Mouse (Mus musculus) ovary, postnatal 14 days (tissue): ENCODE results near the gene Fam102a.
"Not testable (repeated sequence)": the region's sequence is repeated elsewhere in the genome, so short reads cannot be mapped to it uniquely, and the experiment has no call there.

Source experiments
- DNase-seq: peaks from one replicate; pipeline ENCODE4 v3.0.0; 2022; ENCODE audit warnings: low spot score

The Fam102a gene

GRCm38 (mm10) chr2:32534733-32535471, at the start of gene Fam102a:
Gene Fam102a, plus strand, starts transcription at chr2:32535332.
- DNase-seq, result peak; percentile 98

- no peak for DNase-seq
These were observed 49.4 kb upstream of the Fam102a start for GRCm38 (mm10) chr2:32485751-32486150.

GRCm38 (mm10) chr2:32486155-32486554, 49.0 kb upstream of the Fam102a start:
- no peak for DNase-seq

GRCm38 (mm10) chr2:32487124-32487623, 48.0 kb upstream of the Fam102a start:
- DNase-seq, result peak; percentile 95

GRCm38 (mm10) chr2:32488679-32489078, 46.5 kb upstream of the Fam102a start:
- DNase-seq, result peak; percentile 77

GRCm38 (mm10) chr2:32490730-32491129, 44.4 kb upstream of the Fam102a start:
- not testable (repeated sequence) for DNase-seq

GRCm38 (mm10) chr2:32492661-32493060, 42.5 kb upstream of the Fam102a start:
- DNase-seq, result no peak

GRCm38 (mm10) chr2:32493301-32493701, 41.8 kb upstream of the Fam102a start:
- DNase-seq, result no peak

- no peak for DNase-seq
These were observed 40.6 kb upstream of the Fam102a start for GRCm38 (mm10) chr2:32494522-32494921.

GRCm38 (mm10) chr2:32495185-32495726, 39.9 kb upstream of the Fam102a start:
- no peak for DNase-seq

- no peak for DNase-seq
These were observed 38.9 kb upstream of the Fam102a start for GRCm38 (mm10) chr2:32496190-32496589.

GRCm38 (mm10) chr2:32499365-32499764, 35.8 kb upstream of the Fam102a start:
- no peak for DNase-seq

GRCm38 (mm10) chr2:32500461-32500860, 34.7 kb upstream of the Fam102a start:
- DNase-seq, result no peak

- DNase-seq, result no peak
These were observed 33.3 kb upstream of the Fam102a start for GRCm38 (mm10) chr2:32501754-32502324.

GRCm38 (mm10) chr2:32502843-32503242, 32.3 kb upstream of the Fam102a start:
- DNase-seq, result no peak

- no peak for DNase-seq
These were observed 31.5 kb upstream of the Fam102a start for GRCm38 (mm10) chr2:32503588-32503987.

GRCm38 (mm10) chr2:32505536-32505935, 29.6 kb upstream of the Fam102a start:
- no peak for DNase-seq

GRCm38 (mm10) chr2:32506673-32507668, 28.2 kb upstream of the Fam102a start:
- DNase-seq, result no peak

- no peak for DNase-seq
These were observed 27.2 kb upstream of the Fam102a start for GRCm38 (mm10) chr2:32507906-32508305.

GRCm38 (mm10) chr2:32509287-32509686, 25.8 kb upstream of the Fam102a start:
- no peak for DNase-seq

- DNase-seq, result no peak
These were observed 25.2 kb upstream of the Fam102a start for GRCm38 (mm10) chr2:32509896-32510295.

- no peak for DNase-seq
These were observed 22.5 kb upstream of the Fam102a start for GRCm38 (mm10) chr2:32512592-32512991.
